Mouse (Mus musculus) cerebellum, adult 11 months (tissue): ENCODE measurements at regions not wholly inside any gene's neighbourhood (a gene's known extent, or its start where the extent isn't known, plus 50 kb on each side); places are given as distances from the start of the nearest gene placed in this dataset.

ENCODE experiments used
- DNase-seq: peaks from one replicate; pipeline ENCODE4 v3.0.0; 2022

- DNase-seq = no peak
Measured at GRCm38 (mm10) chr10:61034056-61034455, 55.1 kb upstream of the Pcbd1 start.

GRCm38 (mm10) chr10:61028598-61028997, 60.5 kb upstream of the Pcbd1 start:
- DNase-seq = no peak

GRCm38 (mm10) chr10:61027215-61027614, 61.9 kb upstream of the Pcbd1 start:
- DNase-seq = no peak

- DNase-seq = peak; percentile 10
Measured at GRCm38 (mm10) chr10:61025061-61025460, 64.1 kb upstream of the Pcbd1 start.

- no peak for DNase-seq
Measured at GRCm38 (mm10) chr10:61024166-61024565, 65.0 kb upstream of the Pcbd1 start.

- DNase-seq = no peak
Measured at GRCm38 (mm10) chr10:61023431-61023830, 65.7 kb upstream of the Pcbd1 start.

GRCm38 (mm10) chr10:61019566-61019965, 69.6 kb upstream of the Pcbd1 start:
- DNase-seq = no peak

- DNase-seq = no peak
Measured at GRCm38 (mm10) chr10:61012199-61012695, 76.9 kb upstream of the Pcbd1 start.

- DNase-seq = no peak
Measured at GRCm38 (mm10) chr10:61010697-61011096, 78.4 kb upstream of the Pcbd1 start.

- no peak for DNase-seq
Measured at GRCm38 (mm10) chr10:61007403-61007802, 81.7 kb upstream of the Pcbd1 start.

- no peak for DNase-seq
Measured at GRCm38 (mm10) chr10:61001745-61002160, 87.4 kb upstream of the Pcbd1 start.

GRCm38 (mm10) chr10:60997393-60997792, 91.7 kb upstream of the Pcbd1 start:
- no peak for DNase-seq

- no peak for DNase-seq
Measured at GRCm38 (mm10) chr10:60995908-60996640, 93.1 kb upstream of the Pcbd1 start.

GRCm38 (mm10) chr10:60985109-60985576, 104.0 kb upstream of the Pcbd1 start:
- no peak for DNase-seq

GRCm38 (mm10) chr10:60981770-60982169, 107.4 kb upstream of the Pcbd1 start:
- DNase-seq = no peak

GRCm38 (mm10) chr10:60973615-60974014, 115.5 kb upstream of the Pcbd1 start:
- no peak for DNase-seq

- DNase-seq = no peak
Measured at GRCm38 (mm10) chr10:60964843-60965242, 124.3 kb upstream of the Pcbd1 start.

- DNase-seq = peak; percentile 5
Measured at GRCm38 (mm10) chr10:60957820-60958233, 126.4 kb upstream of the Unc5b start.

- DNase-seq = no peak
Measured at GRCm38 (mm10) chr10:60955467-60955866, 124.1 kb upstream of the Unc5b start.

- DNase-seq = no peak
Measured at GRCm38 (mm10) chr10:60952495-60952894, 121.1 kb upstream of the Unc5b start.

- DNase-seq = no peak
Measured at GRCm38 (mm10) chr10:60948983-60949677, 117.7 kb upstream of the Unc5b start.

- DNase-seq = no peak
Measured at GRCm38 (mm10) chr10:60943074-60943473, 111.7 kb upstream of the Unc5b start.

- no peak for DNase-seq
Measured at GRCm38 (mm10) chr10:60938749-60939148, 107.4 kb upstream of the Unc5b start.

- no peak for DNase-seq
Measured at GRCm38 (mm10) chr10:60937517-60937866, 106.1 kb upstream of the Unc5b start.
